Comparison of ENCODE assay signal across 16 mouse cellular contexts in the genomic region with DNA sequence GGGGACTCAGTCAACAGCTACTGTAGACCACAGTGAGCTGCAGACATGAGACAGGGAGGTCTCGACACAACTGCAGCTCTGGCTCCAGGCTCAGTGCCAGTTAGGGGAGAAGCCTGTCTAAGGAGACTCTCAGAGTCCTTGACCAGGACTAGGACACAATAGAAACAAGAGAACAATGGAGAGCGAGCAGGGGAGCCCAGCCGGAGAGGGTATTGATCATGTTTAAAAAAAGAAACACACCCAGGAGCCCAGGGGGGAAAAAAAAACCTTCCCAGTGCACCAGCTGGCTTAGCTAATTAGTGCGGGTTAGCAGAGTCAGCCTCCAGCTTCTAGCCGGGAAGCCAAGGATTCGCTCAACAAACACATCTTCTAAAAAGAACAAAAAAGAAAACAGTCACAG.
DNase-seq lines count a peak whose midpoint lies in the region; ATAC-seq and TF ChIP-seq lines count a peak whose summit lies in the region.
"Had no signal": no experiment of that assay in that cellular context is flagged by ENCODE, and none has a peak within 500 bp of the region (broad histone marks: within the 10 kb centered on the region; RNA-seq: fewer than 3 reads in every experiment).

No protein-coding gene starts in this region.

- no peaks in the 10 kb centered on the region for H3K9me3 ChIP-seq in intestine, embryonic 15.5 days
- H3K9me3 ChIP-seq: limb, embryonic 10.5 days had no signal

- H3K4me1 ChIP-seq in intestine, embryonic 15.5 days (replicated peaks) = no peaks in the 10 kb centered on the region

- peak; percentile 20 to 22 for DNase-seq in cerebellum, postnatal 10 days
- no peak for DNase-seq in cerebellum, adult 9-11 months
- DNase-seq in layer of hippocampus, adult 2 months (ENCODE audit: low spot score in 2 of 2) = no peak
- DNase-seq in layer of hippocampus, postnatal 25 days (ENCODE audit: extremely low spot score in 1 of 2, low spot score in 1 of 2) = no peak
- peak; percentile 80 for DNase-seq in R1 (ENCODE audit: low read depth, low spot score)
- no peak for DNase-seq in gastrocnemius, adult 2 months
- DNase-seq in frontal cortex, postnatal 36 days (ENCODE audit: low spot score in 2 of 2) = no peak
- DNase-seq: adrenal gland, postnatal 36 days; cerebellum, adult 11 months; heart, adult 2 months; thymus, adult 2 months had no signal

- intact Hi-C loops in gastrocnemius, adult 2 months (cut with DNase I) = no loop called here

- peak overlapping the region; percentile 79 for H3K27ac ChIP-seq in layer of hippocampus, adult 2 months
- no peak overlapping the region for H3K27ac ChIP-seq in intestine, embryonic 15.5 days
- H3K27ac ChIP-seq in gastrocnemius, adult 2 months = no peak overlapping the region
- H3K27ac ChIP-seq: heart, adult 2 months; limb, embryonic 10.5 days; liver, embryonic 14.5 days; macrophage had no signal

- no peak for TF ChIP-seq CTCF in layer of hippocampus, adult 2 months (conservative IDR thresholded peaks at IDR 0.05)
- TF ChIP-seq CTCF in gastrocnemius, adult 2 months (IDR thresholded peaks at IDR 0.05) = no peak

- H3K9ac ChIP-seq in intestine, embryonic 15.5 days = no peak overlapping the region
- H3K9ac ChIP-seq: liver, embryonic 14.5 days had no signal

- no peaks in the 10 kb centered on the region for H3K36me3 ChIP-seq in intestine, embryonic 15.5 days
- H3K36me3 ChIP-seq: limb, embryonic 10.5 days had no signal

- no peak overlapping the region for H3K4me3 ChIP-seq in layer of hippocampus, adult 2 months
- no peak overlapping the region for H3K4me3 ChIP-seq in intestine, embryonic 15.5 days (replicated peaks)
- H3K4me3 ChIP-seq in gastrocnemius, adult 2 months = no peak overlapping the region
- H3K4me3 ChIP-seq: heart, adult 2 months; limb, embryonic 10.5 days; myocyte had no signal

- WGBS in intestine, embryonic 15.5 days = 42% methylated on average over 6 of the region's 6 CpGs

- peak; percentile 35; the same call in 1 of the 2 replicates for ATAC-seq in intestine, embryonic 15.5 days

- no peak overlapping the region; the same call in 1 of the 2 replicates for H3K4me2 ChIP-seq in intestine, embryonic 15.5 days (replicated peaks)

- H3K27me3 ChIP-seq in intestine, embryonic 15.5 days (replicated peaks) = no peaks in the 10 kb centered on the region

Comparison
In these comparisons a context has a peak if more than half of its experiments do, and no peak if none do; other contexts are left out.
1. DNase-seq: peak in cerebellum, postnatal 10 days (2 of 2) and R1 (single experiment); none in cerebellum, adult 9-11 months (single experiment), layer of hippocampus, adult 2 months (0 of 2), layer of hippocampus, postnatal 25 days (0 of 2), gastrocnemius, adult 2 months (single experiment) and frontal cortex, postnatal 36 days (0 of 2).